In the genomic region with DNA sequence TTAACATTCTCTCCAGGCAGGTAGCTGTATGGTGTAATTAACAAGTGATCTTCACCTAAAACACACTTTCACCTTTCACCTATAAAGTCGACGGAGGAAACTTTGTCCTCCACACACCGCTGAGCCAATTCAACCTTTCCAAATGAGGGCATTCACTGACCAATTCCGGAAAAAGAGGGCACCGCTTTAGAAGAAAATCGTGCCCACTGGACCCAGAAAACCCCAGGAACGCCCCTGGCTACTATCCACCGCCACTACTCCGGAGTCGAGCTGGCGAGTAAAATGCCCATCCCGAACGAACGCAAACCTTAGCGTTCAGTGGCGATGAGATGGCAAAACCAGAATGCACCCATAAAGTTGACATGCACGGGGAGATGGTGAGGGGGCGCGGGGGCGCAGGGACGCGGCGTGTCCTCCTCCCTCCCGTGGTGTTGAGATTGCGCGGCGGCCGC, we compare ENCODE assay signal across 7 mouse cellular contexts. TPM values are rescaled to one million over a fixed set of nuclear protein-coding genes. Genes with fewer than 3 reads are reported as not detected.
DNase-seq lines count a peak whose midpoint lies in the region; ATAC-seq and TF ChIP-seq lines count a peak whose summit lies in the region.

No protein-coding gene starts in this region.

- no peak for ATAC-seq in heart, embryonic 14.5 days (ENCODE audit: insufficient number of reproducible peaks, insufficient read depth, low FRiP score, low read depth)

- peaks cover 4 to 10% of the 10 kb centered on the region in 2 experiments for H3K36me3 ChIP-seq in CH12.LX (replicated peaks in 1 of 2; ENCODE audit: control insufficient read depth in 1 of 2, insufficient read depth in 1 of 2, low read length in 1 of 2)
- no peaks in the 10 kb centered on the region for H3K36me3 ChIP-seq in heart, embryonic 14.5 days (ENCODE audit: control insufficient read depth, insufficient read depth, low read length)
- no peaks in the 10 kb centered on the region for H3K36me3 ChIP-seq in limb, embryonic 10.5 days

- peaks cover 28% of the 10 kb centered on the region for H3K79me2 ChIP-seq in CH12.LX (replicated peaks; ENCODE audit: control insufficient read depth, extremely low read depth, insufficient read depth, poor library complexity, severe bottlenecking)

- H3K27me3 ChIP-seq in CH12.LX (replicated peaks) = no peaks in the 10 kb centered on the region
- H3K27me3 ChIP-seq in heart, embryonic 14.5 days (ENCODE audit: control insufficient read depth, insufficient read depth, low read length) = no peaks in the 10 kb centered on the region
- H3K27me3 ChIP-seq in limb, embryonic 10.5 days (ENCODE audit: low read depth, poor library complexity, severe bottlenecking) = no peaks in the 10 kb centered on the region

- H3K9ac ChIP-seq in CH12.LX (ENCODE audit: insufficient read depth, low read depth) = peak overlapping the region; percentile 82
- peak overlapping the region; percentile 94 for H3K9ac ChIP-seq in heart, embryonic 14.5 days (ENCODE audit: low read length)

- TF ChIP-seq RAD21 in CH12.LX (IDR thresholded peaks at IDR 0.05; ENCODE audit: low read depth, low read length) = no peak

- no peaks in the 10 kb centered on the region for H3K9me3 ChIP-seq in CH12.LX (replicated peaks; ENCODE audit: low read length)
- H3K9me3 ChIP-seq in heart, embryonic 14.5 days (ENCODE audit: control insufficient read depth, low read length) = no peaks in the 10 kb centered on the region
- no peaks in the 10 kb centered on the region for H3K9me3 ChIP-seq in limb, embryonic 10.5 days (replicated peaks)

- TF ChIP-seq POLR2A in CH12.LX (IDR thresholded peaks at IDR 0.05; ENCODE audit: low read depth, low read length) = no peak

- H3K27ac ChIP-seq in CH12.LX (ENCODE audit: insufficient read depth, low read depth) = peak overlapping the region; percentile 71
- peak overlapping the region; percentile 97 to 98 for H3K27ac ChIP-seq in heart, embryonic 14.5 days (replicated peaks in 1 of 2; ENCODE audit: control insufficient read depth in 1 of 2, insufficient read depth in 1 of 2, low read depth in 2 of 2, low read length in 2 of 2)
- peak overlapping the region; percentile 98 for H3K27ac ChIP-seq in limb, embryonic 10.5 days

- no peak for TF ChIP-seq CTCF in CH12.LX (conservative IDR thresholded peaks at IDR 0.05 in 1 of 2, IDR thresholded peaks at IDR 0.05 in 1 of 2; ENCODE audit: low read depth in 2 of 2, low read length in 2 of 2)

- peak overlapping the region; percentile 90 to 94 (median 94) for H3K4me3 ChIP-seq in CH12.LX (replicated peaks in 1 of 3; ENCODE audit: low read depth in 2 of 3, low read length in 2 of 3, poor library complexity in 1 of 3)
- peak overlapping the region; percentile 91 to 95 for H3K4me3 ChIP-seq in heart, embryonic 14.5 days (ENCODE audit: control insufficient read depth in 1 of 2, insufficient read depth in 1 of 2, low read depth in 1 of 2, low read length in 2 of 2)
- H3K4me3 ChIP-seq in limb, embryonic 10.5 days = peak overlapping the region; percentile 93

- DNase-seq in CH12.LX (ENCODE audit: extremely low read depth) (peak; percentile 25), NIH3T3 (ENCODE audit: low read depth) (peak; percentile 16)
- DNase-seq in limb, embryonic 10.5 days (ENCODE audit: low spot score) = no peak
- DNase-seq in natural killer cell, adult 2 months (ENCODE audit: low spot score in 2 of 2) = peak; percentile 5 to 8
- no peak for DNase-seq in cerebellum, adult 9-11 months
- DNase-seq in layer of hippocampus, postnatal 36 days = no peak

- under 1% methylated on average over 27 of the region's 28 CpGs for WGBS in heart, embryonic 14.5 days
- WGBS in limb, embryonic 10.5 days = under 1% methylated on average over 28 of the region's 28 CpGs

- H3K4me1 ChIP-seq in CH12.LX (ENCODE audit: control insufficient read depth in 1 of 2, insufficient read depth in 2 of 2) = peaks cover 8 to 48% of the 10 kb centered on the region in 2 experiments
- H3K4me1 ChIP-seq in heart, embryonic 14.5 days (ENCODE audit: control insufficient read depth in 2 of 2, insufficient read depth in 2 of 2, low read length in 2 of 2) = peaks cover 4 to 22% of the 10 kb centered on the region in 2 experiments; a peak in 3 of 4 replicates
- H3K4me1 ChIP-seq in limb, embryonic 10.5 days = peaks cover 18% of the 10 kb centered on the region; the same call in 1 of the 2 replicates

- in situ Hi-C loops in CH12.LX (cut with MboI; ENCODE audit: low pct_ligation_motif_present, low pct_unique_long_range_greater_than_20kb, low sequenced_read_pairs) = no loop called here

- dilution Hi-C loops in CH12.LX (cut with MboI; ENCODE audit: extremely low pct_ligation_motif_present, extremely low pct_unique_long_range_greater_than_20kb, low sequenced_read_pairs) = no loop called here

- TF ChIP-seq EP300 in CH12.LX (IDR thresholded peaks at IDR 0.05; ENCODE audit: low read length) = no peak

- peak overlapping the region; percentile 48; the same call in 1 of the 2 replicates for H3K4me2 ChIP-seq in CH12.LX (ENCODE audit: insufficient read depth, low read depth, poor library complexity, severe bottlenecking)
- peak overlapping the region; percentile 80 for H3K4me2 ChIP-seq in heart, embryonic 14.5 days (ENCODE audit: low read length)

TF ChIP-seq in CH12.LX, 34 proteins besides CTCF, POLR2A, EP300 and RAD21:
- TF ChIP-seq MYC (IDR thresholded peaks at IDR 0.05; ENCODE audit: low read depth, low read length) (no peak), TBP (conservative IDR thresholded peaks at IDR 0.05; ENCODE audit: low read depth, low read length) (no peak), SIN3A (IDR thresholded peaks at IDR 0.05; ENCODE audit: low read length) (0 out of 2 replicates have a peak, but pooled peaks have one; percentile 40), MXI1 (IDR thresholded peaks at IDR 0.05; ENCODE audit: low read depth, low read length) (no peak; the same call in none of the 2 replicates), ZC3H11A (IDR thresholded peaks at IDR 0.05; ENCODE audit: low read depth, low read length) (no peak)

RNA-seq across cellular contexts. Expression of a gene that starts 0.7 kb away (rescaled TPM):
- total RNA-seq in CH12.LX (2012; rRNA removed) (52.3 and 65.9 TPM in 2 replicates), CH12.LX (2014; rRNA removed) (53.5 and 56.5 TPM in 2 replicates)
- 53.8 and 54.1 TPM in 2 replicates for polyA plus RNA-seq in CH12.LX (2012; ENCODE audit: insufficient read length, low read depth)
- polyA plus RNA-seq in heart, embryonic 14.5 days (2014; fragmentation: Nextera tagmentation; extraction: Ambion mirVana) = 47.3 and 49.5 TPM in 2 replicates
- polyA plus RNA-seq in limb, embryonic 10.5 days (2016; fragmentation: Nextera tagmentation; extraction: Ambion mirVana) = 32.1 and 42.8 TPM in 2 replicates
- 10 to 100 TPM; 56.3 to 59.0 TPM for total RNA-seq in layer of hippocampus, postnatal 36 days (2021)

Comparison
In these comparisons a context has a peak if more than half of its experiments do, and no peak if none do; other contexts are left out.
1. DNase-seq: peak in CH12.LX (single experiment), NIH3T3 (single experiment) and natural killer cell, adult 2 months (2 of 2); none in limb, embryonic 10.5 days (single experiment), cerebellum, adult 9-11 months (single experiment) and layer of hippocampus, postnatal 36 days (0 of 2).
2. Peak in every context shown above with its lines, with median percentiles within 50 percentile points of each other: H3K27ac ChIP-seq and H3K4me3 ChIP-seq.